Mouse (Mus musculus) olfactory bulb, adult 2 months (tissue): ENCODE measurements around the gene Hsd3b6.

Experiments used
- CTCF ChIP-seq: fragments of 200-500 bp; IDR thresholded peaks from 2 replicates; pipeline ENCODE4 v1.5.1; 2012; ENCODE audit warnings: low read depth, mild to moderate bottlenecking, low read length, moderate library complexity; ENCODE audit not compliant: insufficient read depth
- POLR2A ChIP-seq: fragments of 200-500 bp; IDR thresholded peaks from 2 replicates; pipeline ENCODE4 v1.6.1; 2012; ENCODE audit warnings: mild to moderate bottlenecking, low read depth, low read length, moderate library complexity; ENCODE audit not compliant: insufficient read depth

DNA sequence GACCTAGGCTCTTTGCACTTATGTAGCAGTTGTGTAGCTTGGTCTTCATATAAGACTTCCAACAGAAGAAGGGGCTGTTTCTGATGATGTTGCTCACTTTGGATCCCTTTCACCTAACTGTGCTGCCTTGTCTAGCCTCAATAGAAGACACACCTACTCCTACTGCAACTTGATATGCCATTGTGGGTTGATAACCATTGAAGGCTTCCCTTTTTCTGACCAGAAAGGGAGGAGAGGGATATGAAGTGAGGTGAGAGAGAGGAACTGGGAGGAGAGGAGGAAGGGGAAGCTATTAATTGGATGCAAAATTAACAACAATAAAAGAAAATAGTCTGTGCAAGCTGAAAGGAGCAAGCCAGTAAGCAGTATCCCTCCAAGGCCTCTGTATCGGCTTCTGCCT lies 48.6 kb upstream of the Hsd3b6 start:
- no peak for TF ChIP-seq CTCF
- no peak for TF ChIP-seq POLR2A
